Mouse (Mus musculus): ENCODE measurements at regions not wholly inside any gene's neighbourhood (a gene's known extent, or its start where the extent isn't known, plus 50 kb on each side); places are given as distances from the start of the nearest gene placed in this dataset.

DNA sequence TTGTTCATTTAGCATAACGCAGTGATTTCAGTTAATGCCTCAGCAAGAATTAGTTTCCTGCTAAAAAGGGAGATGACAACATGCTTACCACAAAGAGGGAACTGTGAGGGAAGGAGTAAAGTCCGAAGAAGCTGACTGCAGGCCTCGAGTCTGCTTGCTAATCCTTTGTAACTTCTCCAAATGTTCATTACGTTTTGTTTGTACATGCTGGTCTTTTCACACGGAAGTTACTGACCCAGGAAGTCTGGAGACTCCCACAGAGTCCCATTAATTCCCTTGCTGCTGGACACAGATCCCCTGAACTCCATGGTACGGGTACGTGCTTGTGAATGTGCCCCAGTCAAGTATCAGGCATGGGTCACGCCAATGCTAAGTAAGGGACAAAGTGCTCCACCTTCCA lies 415.9 kb downstream of the Gja1 start:
- H3K4me3 ChIP-seq (replicated peaks; ENCODE audit: insufficient read depth, low read depth, low read length), result no peak overlapping the region
- TF ChIP-seq CTCF (IDR thresholded peaks at IDR 0.05; ENCODE audit: borderline replicate concordance, insufficient read depth, low read depth, low read length), result no peak
- no peaks in the 10 kb centered on the region for H3K4me1 ChIP-seq (ENCODE audit: control insufficient read depth, insufficient read depth, low read length)
- H3K27ac ChIP-seq (ENCODE audit: insufficient read depth, low read length), result no peak overlapping the region
- no peak for DNase-seq
- no peaks in the 10 kb centered on the region for H3K27me3 ChIP-seq (ENCODE audit: control insufficient read depth, insufficient read depth, low read length)
- 40% methylated on average over 8 of the region's 8 CpGs for WGBS

DNA sequence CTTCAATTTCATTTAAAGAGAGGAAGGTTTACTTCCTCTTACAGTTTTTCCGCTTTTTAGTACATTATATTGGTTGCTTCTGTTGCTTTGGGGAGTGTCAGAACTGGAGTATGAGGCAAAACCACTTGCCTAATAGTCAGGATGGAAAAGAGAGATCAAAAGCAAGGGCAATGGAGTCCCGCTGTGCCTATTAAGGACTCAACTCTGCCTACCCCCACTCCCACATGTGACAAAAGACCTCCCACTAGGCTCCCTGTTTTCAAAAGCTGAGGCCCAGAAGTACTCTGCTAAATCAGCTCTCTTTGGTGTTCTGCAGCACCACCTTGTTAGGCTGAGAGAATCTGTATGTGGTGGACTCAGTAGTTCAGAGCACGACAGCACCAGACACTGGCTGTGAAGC lies 418.3 kb downstream of the Gja1 start:
- Histone ChIP-seq H3K27me3 (ENCODE audit: control insufficient read depth, insufficient read depth, low read length) (no peaks in the 10 kb centered on the region), H3K4me1 (ENCODE audit: control insufficient read depth, insufficient read depth, low read length) (no peaks in the 10 kb centered on the region), H3K4me3 (replicated peaks; ENCODE audit: insufficient read depth, low read depth, low read length) (no peak overlapping the region), H3K27ac (ENCODE audit: insufficient read depth, low read length) (no peak overlapping the region)
- WGBS, result 52% methylated on average over 3 of the region's 3 CpGs
- DNase-seq, result no peak
- TF ChIP-seq POLR2A (IDR thresholded peaks at IDR 0.05; ENCODE audit: borderline replicate concordance, insufficient read depth, low read length), result no peak
- TF ChIP-seq CTCF (IDR thresholded peaks at IDR 0.05; ENCODE audit: borderline replicate concordance, insufficient read depth, low read depth, low read length), result no peak

DNA sequence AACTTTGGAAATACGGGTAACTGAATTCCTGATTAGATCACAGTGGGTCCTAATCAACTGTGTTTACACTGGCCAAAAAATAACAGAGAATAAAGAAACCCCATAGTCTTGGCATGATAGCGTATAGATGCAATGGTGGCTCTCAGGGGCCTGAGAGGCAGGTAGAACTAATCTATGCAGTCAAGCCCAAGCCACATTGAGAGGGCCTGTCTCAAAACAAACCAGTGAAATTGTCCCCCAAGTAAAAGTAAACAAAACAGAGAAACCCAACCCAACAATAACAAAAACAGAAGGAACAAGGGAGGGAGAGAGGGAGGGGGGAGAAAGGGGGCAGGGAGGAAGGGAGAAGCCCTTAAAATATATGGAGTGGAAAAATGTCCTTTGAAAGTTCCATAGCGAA lies 422.2 kb downstream of the Gja1 start:
- H3K27ac ChIP-seq (ENCODE audit: insufficient read depth, low read length), result no peak overlapping the region
- no peak for DNase-seq
- no peaks in the 10 kb centered on the region for H3K4me1 ChIP-seq (ENCODE audit: control insufficient read depth, insufficient read depth, low read length)
- WGBS, result 91% methylated on average over 3 of the region's 3 CpGs
- no peaks in the 10 kb centered on the region for H3K27me3 ChIP-seq (ENCODE audit: control insufficient read depth, insufficient read depth, low read length)
- no peak for TF ChIP-seq POLR2A (IDR thresholded peaks at IDR 0.05; ENCODE audit: borderline replicate concordance, insufficient read depth, low read length)
- TF ChIP-seq CTCF (IDR thresholded peaks at IDR 0.05; ENCODE audit: borderline replicate concordance, insufficient read depth, low read depth, low read length), result no peak
- H3K4me3 ChIP-seq (replicated peaks; ENCODE audit: insufficient read depth, low read depth, low read length), result no peak overlapping the region

DNA sequence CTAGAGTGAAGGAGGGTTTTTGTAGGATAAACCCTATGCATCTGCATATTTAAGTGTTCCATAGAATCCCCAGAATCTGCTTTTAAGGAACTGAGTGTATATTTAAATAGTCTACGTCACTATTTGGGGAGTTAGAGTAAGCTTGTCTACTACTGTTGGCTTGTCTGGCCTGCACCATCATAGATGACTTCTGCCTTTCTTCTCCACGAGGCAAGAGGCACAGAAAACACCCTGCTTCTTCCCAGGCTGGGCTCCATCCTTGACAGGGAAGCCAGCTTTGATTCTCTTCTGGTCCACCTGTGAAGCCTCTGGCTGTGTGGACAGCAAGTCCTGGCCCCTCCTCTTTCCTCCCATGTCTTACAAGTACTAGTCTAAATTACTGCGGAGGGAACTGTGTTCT lies 422.6 kb downstream of the Gja1 start:
- 84% methylated on average over 3 of the region's 3 CpGs for WGBS
- Histone ChIP-seq H3K4me1 (ENCODE audit: control insufficient read depth, insufficient read depth, low read length) (no peaks in the 10 kb centered on the region), H3K27me3 (ENCODE audit: control insufficient read depth, insufficient read depth, low read length) (no peaks in the 10 kb centered on the region), H3K27ac (ENCODE audit: insufficient read depth, low read length) (no peak overlapping the region), H3K4me3 (replicated peaks; ENCODE audit: insufficient read depth, low read depth, low read length) (no peak overlapping the region)
- DNase-seq, result no peak
- TF ChIP-seq CTCF (IDR thresholded peaks at IDR 0.05; ENCODE audit: borderline replicate concordance, insufficient read depth, low read depth, low read length), result no peak
- TF ChIP-seq POLR2A (IDR thresholded peaks at IDR 0.05; ENCODE audit: borderline replicate concordance, insufficient read depth, low read length), result no peak

DNA sequence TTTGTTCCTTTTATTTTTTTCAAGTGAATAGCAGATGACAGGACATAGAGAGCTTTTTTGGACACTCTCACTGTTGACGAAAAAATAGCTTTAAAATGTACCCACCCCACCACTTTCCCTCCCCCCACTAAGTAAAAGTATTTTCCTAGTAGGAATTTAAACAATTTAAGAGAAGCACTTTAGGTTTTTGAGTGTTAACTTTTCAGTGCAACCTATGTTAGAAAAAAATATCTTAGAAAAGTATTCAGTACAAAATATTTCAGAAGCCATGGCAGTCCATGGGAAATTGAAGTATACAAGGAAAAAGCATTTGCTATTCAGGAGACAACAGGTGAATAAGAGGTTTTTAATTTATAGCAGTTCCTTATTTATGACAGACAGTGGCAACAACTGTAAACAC lies 431.9 kb downstream of the Gja1 start:
- Histone ChIP-seq H3K4me1 (ENCODE audit: control insufficient read depth, insufficient read depth, low read length) (no peaks in the 10 kb centered on the region), H3K27me3 (ENCODE audit: control insufficient read depth, insufficient read depth, low read length) (no peaks in the 10 kb centered on the region), H3K27ac (ENCODE audit: insufficient read depth, low read length) (no peak overlapping the region), H3K4me3 (replicated peaks; ENCODE audit: insufficient read depth, low read depth, low read length) (no peak overlapping the region)
- no peak for TF ChIP-seq POLR2A (IDR thresholded peaks at IDR 0.05; ENCODE audit: borderline replicate concordance, insufficient read depth, low read length)
- TF ChIP-seq CTCF (IDR thresholded peaks at IDR 0.05; ENCODE audit: borderline replicate concordance, insufficient read depth, low read depth, low read length), result no peak
- 79% methylated on average over 1 of the region's 1 CpGs for WGBS
- DNase-seq, result no peak

DNA sequence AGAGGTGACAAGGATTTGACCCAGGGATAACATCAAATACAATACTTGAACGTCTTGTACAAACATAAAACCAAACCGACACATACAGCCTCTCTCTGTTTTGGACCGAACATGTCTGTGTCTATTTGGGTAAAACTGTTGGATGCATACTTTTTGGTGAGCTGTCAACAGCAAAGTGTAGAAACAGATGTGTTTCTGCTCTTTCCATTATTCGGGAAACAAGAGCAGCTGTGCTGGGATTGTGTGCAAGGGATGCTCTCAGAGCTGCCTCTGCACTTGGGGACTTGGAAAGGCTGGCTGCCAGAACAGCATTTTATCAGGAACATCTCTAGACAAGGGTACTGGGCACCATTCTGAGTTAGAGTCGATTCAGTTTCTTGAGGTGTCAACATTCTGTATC lies 445.0 kb downstream of the Gja1 start:
- no peak for DNase-seq
- Histone ChIP-seq H3K4me1 (ENCODE audit: control insufficient read depth, insufficient read depth, low read length) (no peaks in the 10 kb centered on the region), H3K27ac (ENCODE audit: insufficient read depth, low read length) (no peak overlapping the region), H3K27me3 (ENCODE audit: control insufficient read depth, insufficient read depth, low read length) (no peaks in the 10 kb centered on the region), H3K4me3 (replicated peaks; ENCODE audit: insufficient read depth, low read depth, low read length) (no peak overlapping the region)
- TF ChIP-seq CTCF (IDR thresholded peaks at IDR 0.05; ENCODE audit: borderline replicate concordance, insufficient read depth, low read depth, low read length) (no peak), POLR2A (IDR thresholded peaks at IDR 0.05; ENCODE audit: borderline replicate concordance, insufficient read depth, low read length) (no peak)
- 49% methylated on average over 5 of the region's 5 CpGs for WGBS

DNA sequence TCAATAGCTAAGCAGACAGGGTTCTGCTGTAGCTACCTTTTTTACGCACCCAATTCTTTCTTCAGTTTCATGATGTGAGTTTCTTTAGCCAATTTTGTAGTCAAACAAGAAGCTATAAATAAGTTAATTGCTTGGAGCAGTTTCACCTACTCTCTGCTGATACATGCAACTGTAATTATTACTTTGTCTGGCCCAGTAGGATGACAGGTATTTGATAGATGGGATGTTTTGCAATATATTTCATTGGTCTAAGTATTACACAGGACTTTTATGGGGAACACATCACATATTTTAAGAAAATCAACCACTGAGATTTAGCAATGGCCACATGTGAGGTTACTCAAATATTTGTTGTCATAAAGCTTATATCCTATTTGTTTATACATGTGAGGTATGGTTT lies 454.2 kb downstream of the Gja1 start:
- 86% methylated on average over 1 of the region's 1 CpGs for whole genome bisulfite sequencing
- no peak for DNase-seq
- Histone ChIP-seq H3K4me3 (replicated peaks; ENCODE audit: insufficient read depth, low read depth, low read length) (no peak overlapping the region), H3K27ac (ENCODE audit: insufficient read depth, low read length) (no peak overlapping the region), H3K4me1 (ENCODE audit: control insufficient read depth, insufficient read depth, low read length) (no peaks in the 10 kb centered on the region), H3K27me3 (ENCODE audit: control insufficient read depth, insufficient read depth, low read length) (no peaks in the 10 kb centered on the region)
- TF ChIP-seq POLR2A (IDR thresholded peaks at IDR 0.05; ENCODE audit: borderline replicate concordance, insufficient read depth, low read length) (no peak), CTCF (IDR thresholded peaks at IDR 0.05; ENCODE audit: borderline replicate concordance, insufficient read depth, low read depth, low read length) (no peak)

DNA sequence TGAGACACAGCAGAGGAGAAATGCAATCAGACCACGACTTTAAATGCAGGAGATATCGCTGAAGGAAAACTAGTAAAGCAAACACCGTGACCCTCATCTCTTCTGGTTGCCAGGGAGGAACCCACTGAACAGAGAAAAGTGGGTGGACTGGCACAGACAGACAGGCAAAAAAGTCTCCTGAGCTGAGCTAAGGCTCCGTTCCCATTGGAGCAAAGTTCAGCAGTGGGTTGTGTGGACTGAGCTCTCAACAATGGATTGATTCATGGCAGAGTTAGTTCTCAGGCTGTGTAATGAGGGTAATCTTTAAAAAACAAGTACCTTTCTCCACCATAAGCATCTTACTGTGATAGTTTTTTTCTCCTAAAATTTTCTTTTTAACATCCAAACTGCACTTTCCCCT lies 454.8 kb downstream of the Gja1 start:
- TF ChIP-seq POLR2A (IDR thresholded peaks at IDR 0.05; ENCODE audit: borderline replicate concordance, insufficient read depth, low read length), result no peak
- TF ChIP-seq CTCF (IDR thresholded peaks at IDR 0.05; ENCODE audit: borderline replicate concordance, insufficient read depth, low read depth, low read length), result no peak
- 81% methylated on average over 4 of the region's 4 CpGs for WGBS
- no peaks in the 10 kb centered on the region for H3K27me3 ChIP-seq (ENCODE audit: control insufficient read depth, insufficient read depth, low read length)
- H3K4me1 ChIP-seq (ENCODE audit: control insufficient read depth, insufficient read depth, low read length), result no peaks in the 10 kb centered on the region
- H3K27ac ChIP-seq (ENCODE audit: insufficient read depth, low read length), result no peak overlapping the region
- H3K4me3 ChIP-seq (replicated peaks; ENCODE audit: insufficient read depth, low read depth, low read length), result no peak overlapping the region
- DNase-seq, result peak in 1 of 2 experiments; percentile 8

Measured in cerebellum, adult 2 months (tissue).